In the genomic region with DNA sequence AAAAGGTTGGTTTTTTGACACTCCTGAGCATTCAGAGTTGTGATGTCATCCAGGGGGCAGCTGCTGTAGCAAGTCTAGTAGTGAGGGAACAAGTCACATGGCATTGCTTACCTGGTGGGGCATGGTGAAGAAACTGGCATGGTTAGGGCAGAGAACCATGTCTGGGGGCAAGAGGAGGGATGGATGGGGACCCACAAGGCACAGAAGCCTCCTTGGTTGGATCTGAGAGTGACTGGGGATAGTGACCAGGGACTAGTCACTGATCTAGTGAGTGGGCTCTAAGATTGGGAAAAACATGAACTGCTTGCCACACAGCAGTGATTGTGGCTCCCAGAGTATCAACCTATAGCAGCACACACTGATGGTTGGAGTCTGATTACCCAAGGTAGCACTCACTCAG, we compare ENCODE assay signal across 18 mouse cellular contexts. TPM values are rescaled to one million over a fixed set of nuclear protein-coding genes. Genes with fewer than 3 reads are reported as not detected.
DNase-seq lines count a peak whose midpoint lies in the region; ATAC-seq and TF ChIP-seq lines count a peak whose summit lies in the region.
"Had no signal": no experiment of that assay in that cellular context is flagged by ENCODE, and none has a peak within 500 bp of the region (broad histone marks: within the 10 kb centered on the region; RNA-seq: fewer than 3 reads in every experiment).

No protein-coding gene starts in this region.

- TF ChIP-seq CTCF in stomach, postnatal 0 days (IDR thresholded peaks at IDR 0.05; ENCODE audit: low read depth), result no peak

- peaks cover 85% of the 10 kb centered on the region for H3K4me1 ChIP-seq in kidney, embryonic 15.5 days
- peaks cover 61% of the 10 kb centered on the region for H3K4me1 ChIP-seq in stomach, embryonic 15.5 days
- H3K4me1 ChIP-seq in stomach, postnatal 0 days (replicated peaks; ENCODE audit: control insufficient read depth, insufficient read depth), result peaks cover 9% of the 10 kb centered on the region
- H3K4me1 ChIP-seq in limb, embryonic 10.5 days, result peaks cover 92% of the 10 kb centered on the region
- H3K4me1 ChIP-seq in stomach, embryonic 16.5 days (ENCODE audit: control insufficient read depth, insufficient read depth, low read length), result peaks cover 50% of the 10 kb centered on the region
- H3K4me1 ChIP-seq in forebrain, embryonic 10.5 days, result peaks cover 68% of the 10 kb centered on the region

- no peaks in the 10 kb centered on the region for H3K9me3 ChIP-seq in kidney, embryonic 15.5 days (replicated peaks)
- H3K9me3 ChIP-seq in stomach, embryonic 15.5 days, result no peaks in the 10 kb centered on the region
- H3K9me3 ChIP-seq in stomach, postnatal 0 days (ENCODE audit: control insufficient read depth, low read length), result no peaks in the 10 kb centered on the region
- no peaks in the 10 kb centered on the region for H3K9me3 ChIP-seq in limb, embryonic 10.5 days (replicated peaks)
- no peaks in the 10 kb centered on the region for H3K9me3 ChIP-seq in stomach, embryonic 16.5 days (replicated peaks; ENCODE audit: control insufficient read depth, low read length)
- H3K9me3 ChIP-seq in forebrain, embryonic 10.5 days, result no peaks in the 10 kb centered on the region

- H3K4me2 ChIP-seq in kidney, embryonic 15.5 days, result peak overlapping the region; percentile 87
- H3K4me2 ChIP-seq in stomach, embryonic 15.5 days, result peak overlapping the region; percentile 77
- H3K4me2 ChIP-seq in stomach, postnatal 0 days (replicated peaks; ENCODE audit: low read depth), result no peak overlapping the region
- H3K4me2 ChIP-seq in stomach, embryonic 16.5 days (ENCODE audit: low read depth, low read length), result peak overlapping the region; percentile 71

- H3K4me3 ChIP-seq in kidney, embryonic 15.5 days (replicated peaks), result peak overlapping the region; percentile 58
- H3K4me3 ChIP-seq in stomach, embryonic 15.5 days (replicated peaks), result peak overlapping the region; percentile 67
- H3K4me3 ChIP-seq in stomach, postnatal 0 days (ENCODE audit: low read depth, low read length), result no peak overlapping the region
- H3K4me3 ChIP-seq in limb, embryonic 10.5 days, result peak overlapping the region; percentile 78
- no peak overlapping the region for H3K4me3 ChIP-seq in stomach, embryonic 16.5 days (replicated peaks; ENCODE audit: low read length)
- H3K4me3 ChIP-seq in forebrain, embryonic 10.5 days, result no peak overlapping the region

- peaks cover 86% of the 10 kb centered on the region for H3K27me3 ChIP-seq in kidney, embryonic 15.5 days
- peaks cover 58% of the 10 kb centered on the region for H3K27me3 ChIP-seq in stomach, embryonic 15.5 days (replicated peaks)
- peaks cover 3% of the 10 kb centered on the region; the same call in 1 of the 2 replicates for H3K27me3 ChIP-seq in stomach, postnatal 0 days (ENCODE audit: control insufficient read depth, insufficient read depth, low read length)
- H3K27me3 ChIP-seq in limb, embryonic 10.5 days (ENCODE audit: low read depth, poor library complexity, severe bottlenecking), result peaks cover 69% of the 10 kb centered on the region
- peaks cover 36% of the 10 kb centered on the region for H3K27me3 ChIP-seq in stomach, embryonic 16.5 days (ENCODE audit: control insufficient read depth, insufficient read depth, low read length)
- peaks cover 100% of the 10 kb centered on the region for H3K27me3 ChIP-seq in forebrain, embryonic 10.5 days (ENCODE audit: poor library complexity, severe bottlenecking)

- no peak overlapping the region for H3K27ac ChIP-seq in kidney, embryonic 15.5 days
- H3K27ac ChIP-seq in stomach, embryonic 15.5 days, result no peak overlapping the region
- no peak overlapping the region for H3K27ac ChIP-seq in stomach, postnatal 0 days (replicated peaks)
- 0 out of 2 replicates have a peak overlapping the region, but pooled peaks have one; percentile 20 for H3K27ac ChIP-seq in limb, embryonic 10.5 days
- no peak overlapping the region for H3K27ac ChIP-seq in stomach, embryonic 16.5 days (ENCODE audit: low read length)
- H3K27ac ChIP-seq in forebrain, embryonic 10.5 days, result no peak overlapping the region
- H3K27ac ChIP-seq: hindbrain, postnatal 0 days had no signal

- ATAC-seq in kidney, embryonic 15.5 days (replicated peaks; ENCODE audit: low FRiP score), result no peak
- no peak for ATAC-seq in stomach, embryonic 15.5 days (ENCODE audit: insufficient read depth, low FRiP score, low read depth)
- ATAC-seq in stomach, postnatal 0 days (ENCODE audit: low FRiP score, low TSS enrichment), result no peak
- ATAC-seq in stomach, embryonic 16.5 days (ENCODE audit: insufficient read depth, low FRiP score), result no peak
- ATAC-seq: hindbrain, postnatal 0 days; lung, postnatal 0 days had no signal

- no peak for DNase-seq in kidney, adult 9 months
- no peak for DNase-seq in stomach, postnatal 0 days (ENCODE audit: low spot score)
- DNase-seq in limb, embryonic 10.5 days (ENCODE audit: low spot score), result no peak
- no peak for DNase-seq in adipocyte (ENCODE audit: low spot score)
- no peak for DNase-seq in forebrain, embryonic 10.5 days (ENCODE audit: extremely low spot score, low spot score)
- DNase-seq: cerebellum, adult 9-11 months; embryo, embryonic 11 days; gastrocnemius, postnatal 14 days; heart, postnatal 36 days; kidney, postnatal 14 days; thymus, adult 18-20 months had no signal

- H3K36me3 ChIP-seq in kidney, embryonic 15.5 days, result peaks cover 5% of the 10 kb centered on the region; the same call in 1 of the 2 replicates
- H3K36me3 ChIP-seq in stomach, embryonic 15.5 days, result peaks cover 7% of the 10 kb centered on the region
- H3K36me3 ChIP-seq in stomach, postnatal 0 days (ENCODE audit: control insufficient read depth, insufficient read depth, low read length), result no peaks in the 10 kb centered on the region
- peaks cover 41% of the 10 kb centered on the region for H3K36me3 ChIP-seq in limb, embryonic 10.5 days
- 0 out of 2 replicates have a peak, but pooled peaks cover 4% of the 10 kb centered on the region for H3K36me3 ChIP-seq in stomach, embryonic 16.5 days (ENCODE audit: control insufficient read depth, insufficient read depth, low read length)
- H3K36me3 ChIP-seq in forebrain, embryonic 10.5 days (replicated peaks), result no peaks in the 10 kb centered on the region

- H3K9ac ChIP-seq in kidney, embryonic 15.5 days, result 0 out of 2 replicates have a peak overlapping the region, but pooled peaks have one; percentile 65
- no peak overlapping the region for H3K9ac ChIP-seq in stomach, embryonic 15.5 days
- no peak overlapping the region for H3K9ac ChIP-seq in stomach, postnatal 0 days (ENCODE audit: low read length)
- H3K9ac ChIP-seq in stomach, embryonic 16.5 days (ENCODE audit: low read length), result no peak overlapping the region

- TF ChIP-seq EP300 in stomach, postnatal 0 days (optimal IDR thresholded peaks at IDR 0.05), result no peak

RNA-seq across cellular contexts. Expression of a gene that starts 2.5 kb away (rescaled TPM):
- 10.8 and 12.3 TPM in 2 replicates for polyA plus RNA-seq in kidney, embryonic 15.5 days (2015; fragmentation: Nextera tagmentation; extraction: Ambion mirVana)
- polyA plus RNA-seq in stomach, embryonic 15.5 days (2015; fragmentation: Nextera tagmentation; extraction: Ambion mirVana), result 15.8 and 18.5 TPM in 2 replicates
- 7.8 and 10.7 TPM in 2 replicates for polyA plus RNA-seq in stomach, postnatal 0 days (2015; fragmentation: Nextera tagmentation; extraction: Ambion mirVana)
- polyA plus RNA-seq in limb, embryonic 10.5 days (2016; fragmentation: Nextera tagmentation; extraction: Ambion mirVana), result 16.8 and 24.5 TPM in 2 replicates
- polyA plus RNA-seq in stomach, embryonic 16.5 days (2015; fragmentation: Nextera tagmentation; extraction: Ambion mirVana), result 4.8 and 7.3 TPM in 2 replicates
- 4.0 and 4.1 TPM in 2 replicates for polyA plus RNA-seq in forebrain, embryonic 10.5 days (2016; fragmentation: Nextera tagmentation; extraction: Ambion mirVana)

RNA-seq across cellular contexts. Expression of a gene that starts 33.3 kb away (rescaled TPM):
- polyA plus RNA-seq in kidney, embryonic 15.5 days (2015; fragmentation: Nextera tagmentation; extraction: Ambion mirVana), result 0.26 and 0.27 TPM in 2 replicates
- not detected in 2 replicates for polyA plus RNA-seq in stomach, embryonic 15.5 days (2015; fragmentation: Nextera tagmentation; extraction: Ambion mirVana)
- not detected in 2 replicates for polyA plus RNA-seq in stomach, postnatal 0 days (2015; fragmentation: Nextera tagmentation; extraction: Ambion mirVana)
- 0.55 and 0.61 TPM in 2 replicates for polyA plus RNA-seq in limb, embryonic 10.5 days (2016; fragmentation: Nextera tagmentation; extraction: Ambion mirVana)
- polyA plus RNA-seq in stomach, embryonic 16.5 days (2015; fragmentation: Nextera tagmentation; extraction: Ambion mirVana), result not detected in 2 replicates
- polyA plus RNA-seq in forebrain, embryonic 10.5 days (2016; fragmentation: Nextera tagmentation; extraction: Ambion mirVana), result not detected in 2 replicates
- polyA plus RNA-seq: forebrain, embryonic 11.5 days; liver, embryonic 11.5 days; lung, postnatal 0 days had no signal

RNA-seq across cellular contexts. Expression of a gene that starts 38.6 kb away (rescaled TPM):
- polyA plus RNA-seq in kidney, embryonic 15.5 days (2015; fragmentation: Nextera tagmentation; extraction: Ambion mirVana), result 20.2 and 21.6 TPM in 2 replicates
- 2.6 and 2.7 TPM in 2 replicates for polyA plus RNA-seq in stomach, embryonic 15.5 days (2015; fragmentation: Nextera tagmentation; extraction: Ambion mirVana)
- polyA plus RNA-seq in stomach, postnatal 0 days (2015; fragmentation: Nextera tagmentation; extraction: Ambion mirVana), result 0.63 and 1.3 TPM in 2 replicates
- 2.5 and 3.4 TPM in 2 replicates for polyA plus RNA-seq in limb, embryonic 10.5 days (2016; fragmentation: Nextera tagmentation; extraction: Ambion mirVana)
- polyA plus RNA-seq in stomach, embryonic 16.5 days (2015; fragmentation: Nextera tagmentation; extraction: Ambion mirVana), result 2.4 and 3.7 TPM in 2 replicates
- polyA plus RNA-seq in forebrain, embryonic 10.5 days (2016; fragmentation: Nextera tagmentation; extraction: Ambion mirVana), result 2.7 and 3.6 TPM in 2 replicates

RNA-seq across cellular contexts. Expression of a gene that starts 40.2 kb away (rescaled TPM):
- polyA plus RNA-seq in kidney, embryonic 15.5 days (2015; fragmentation: Nextera tagmentation; extraction: Ambion mirVana), result 65.1 and 71.4 TPM in 2 replicates
- polyA plus RNA-seq in stomach, embryonic 15.5 days (2015; fragmentation: Nextera tagmentation; extraction: Ambion mirVana), result 57.4 and 57.6 TPM in 2 replicates
- polyA plus RNA-seq in stomach, postnatal 0 days (2015; fragmentation: Nextera tagmentation; extraction: Ambion mirVana), result 32.0 and 34.0 TPM in 2 replicates
- polyA plus RNA-seq in limb, embryonic 10.5 days (2016; fragmentation: Nextera tagmentation; extraction: Ambion mirVana), result 70.4 and 81.3 TPM in 2 replicates
- polyA plus RNA-seq in stomach, embryonic 16.5 days (2015; fragmentation: Nextera tagmentation; extraction: Ambion mirVana), result 56.7 and 57.7 TPM in 2 replicates
- polyA plus RNA-seq in forebrain, embryonic 10.5 days (2016; fragmentation: Nextera tagmentation; extraction: Ambion mirVana), result 55.4 and 59.1 TPM in 2 replicates

Comparison
In these comparisons a context has a peak if more than half of its experiments do, and no peak if none do; other contexts are left out.
1. H3K4me3 ChIP-seq: peak in kidney, embryonic 15.5 days (single experiment), stomach, embryonic 15.5 days (single experiment) and limb, embryonic 10.5 days (single experiment); none in stomach, postnatal 0 days (single experiment), stomach, embryonic 16.5 days (single experiment) and forebrain, embryonic 10.5 days (single experiment).